Mouse (Mus musculus) hindbrain, embryonic 10.5 days (tissue): ENCODE results near the gene Peli2. TPM values are rescaled to one million over a fixed set of nuclear protein-coding genes. Genes with fewer than 3 reads are reported as not detected.

ENCODE experiments used
- DNase-seq: peaks from one replicate; pipeline ENCODE4 v3.0.0-alpha.2; 2017; ENCODE audit warnings: low spot score
- H3K27ac ChIP-seq: fragments of 300-500 bp; sonication (generic); 2 replicates; pipeline ENCODE4 v1.5.1; 2016; ENCODE audit warnings: mild to moderate bottlenecking, moderate library complexity
- H3K27me3 ChIP-seq: fragments of 300-500 bp; sonication (generic); 2 replicates; pipeline ENCODE4 v1.6.1; 2016; ENCODE audit warnings: mild to moderate bottlenecking; ENCODE audit not compliant: poor library complexity, insufficient read depth, severe bottlenecking
- H3K36me3 ChIP-seq: fragments of 300-500 bp; sonication (generic); 2 replicates; pipeline ENCODE4 v1.6.1; 2016; ENCODE audit warnings: mild to moderate bottlenecking, moderate library complexity
- H3K4me1 ChIP-seq: fragments of 300-500 bp; sonication (generic); replicated peaks from 2 replicates; pipeline ENCODE4 v1.6.1; 2016; ENCODE audit warnings: mild to moderate bottlenecking
- H3K4me3 ChIP-seq: fragments of 300-500 bp; sonication (generic); 2 replicates; pipeline ENCODE4 v1.5.1; 2016; ENCODE audit warnings: mild to moderate bottlenecking, moderate library complexity
- H3K9me3 ChIP-seq: fragments of 300-500 bp; sonication (generic); 2 replicates; pipeline ENCODE4 v1.6.1; 2016; ENCODE audit warnings: mild to moderate bottlenecking, moderate library complexity
- WGBS: fragments of 180-500 bp; shearing (Covaris S2); methylation state at CpG from one replicate; pipeline ENCODE4 v1.1.7; 2016; 5-methylcytosine and 5-hydroxymethylcytosine counted together
- polyA plus RNA-seq: library from polyadenylated mRNA; unstranded; fragments of >200 nt; fragmentation: Nextera tagmentation; extraction: Ambion mirVana; gene quantifications from 2 replicates; pipeline ENCODE4 v1.2.1, GENCODE M21; 2016

Peli2 gene
- polyA plus RNA-seq, 1 experiment from 2014 or later = 16.9 TPM

GRCm38 (mm10) chr14:48106453-48106852 is 14.2 kb upstream of the Peli2 start:
- Histone ChIP-seq H3K4me3 (no peak overlapping the region), H3K27ac (no peak overlapping the region), H3K27me3 (no peaks in the 10 kb centered on the region), H3K9me3 (no peaks in the 10 kb centered on the region), H3K36me3 (no peaks in the 10 kb centered on the region), H3K4me1 (no peaks in the 10 kb centered on the region)
- DNase-seq = no peak
- WGBS = 85% methylated on average over 7 of the region's 7 CpGs

- Histone ChIP-seq H3K36me3 (no peaks in the 10 kb centered on the region), H3K4me3 (no peak overlapping the region), H3K27ac (peak overlapping the region; percentile 42; the same call in 1 of the 2 replicates), H3K9me3 (no peaks in the 10 kb centered on the region), H3K27me3 (no peaks in the 10 kb centered on the region; the same call in 1 of the 2 replicates), H3K4me1 (peaks cover 41% of the 10 kb centered on the region)
- no peak for DNase-seq
- 77% methylated on average over 5 of the region's 5 CpGs for WGBS
Measured at GRCm38 (mm10) chr14:48117986-48118385, 2.6 kb upstream of the Peli2 start.

- 5% methylated on average over 9 of the region's 9 CpGs for WGBS
- no peak for DNase-seq
- peak overlapping the region; percentile 76; the same call in 1 of the 2 replicates for H3K4me3 ChIP-seq
- no peaks in the 10 kb centered on the region; the same call in 1 of the 2 replicates for H3K27me3 ChIP-seq
- H3K36me3 ChIP-seq = no peaks in the 10 kb centered on the region
- H3K9me3 ChIP-seq = no peaks in the 10 kb centered on the region
- peak overlapping the region; percentile 46 for H3K27ac ChIP-seq
- peaks cover 52% of the 10 kb centered on the region for H3K4me1 ChIP-seq
Measured at GRCm38 (mm10) chr14:48119012-48119647, 1.5 kb upstream of the Peli2 start.

GRCm38 (mm10) chr14:48119648-48120270 is 864 bp upstream of the Peli2 start:
- Histone ChIP-seq H3K36me3 (no peaks in the 10 kb centered on the region), H3K9me3 (no peaks in the 10 kb centered on the region), H3K4me1 (peaks cover 58% of the 10 kb centered on the region), H3K27me3 (no peaks in the 10 kb centered on the region; the same call in 1 of the 2 replicates), H3K27ac (no peak overlapping the region), H3K4me3 (peak overlapping the region; percentile 76)
- DNase-seq = no peak
- 6% methylated on average over 17 of the region's 17 CpGs for WGBS

GRCm38 (mm10) chr14:48120443-48120751 is 226 bp upstream of the Peli2 start:
- Histone ChIP-seq H3K4me3 (peak overlapping the region; percentile 76), H3K27ac (peak overlapping the region; percentile 98), H3K36me3 (no peaks in the 10 kb centered on the region), H3K9me3 (no peaks in the 10 kb centered on the region), H3K4me1 (peaks cover 64% of the 10 kb centered on the region), H3K27me3 (no peaks in the 10 kb centered on the region; the same call in 1 of the 2 replicates)
- no peak for DNase-seq
- 2% methylated on average over 10 of the region's 10 CpGs for WGBS

- Histone ChIP-seq H3K27ac (peak overlapping the region; percentile 98), H3K9me3 (no peaks in the 10 kb centered on the region), H3K4me1 (peaks cover 79% of the 10 kb centered on the region), H3K4me3 (peak overlapping the region; percentile 76), H3K36me3 (no peaks in the 10 kb centered on the region), H3K27me3 (no peaks in the 10 kb centered on the region; the same call in 1 of the 2 replicates)
- under 1% methylated on average over 32 of the region's 32 CpGs for WGBS
- no peak for DNase-seq
Measured at GRCm38 (mm10) chr14:48121529-48122517, 1.2 kb downstream of the Peli2 start.

- H3K36me3 ChIP-seq = no peaks in the 10 kb centered on the region
- no peak for DNase-seq
- no peaks in the 10 kb centered on the region for H3K27me3 ChIP-seq
- H3K27ac ChIP-seq = 0 out of 2 replicates have a peak overlapping the region, but pooled peaks have one; percentile 3
- H3K4me3 ChIP-seq = peak overlapping the region; percentile 14; the same call in 1 of the 2 replicates
- peaks cover 89% of the 10 kb centered on the region for H3K4me1 ChIP-seq
- 59% methylated on average over 5 of the region's 5 CpGs for WGBS
- H3K9me3 ChIP-seq = no peaks in the 10 kb centered on the region
Measured at GRCm38 (mm10) chr14:48124011-48124410, 3.4 kb downstream of the Peli2 start.

- H3K36me3 ChIP-seq = peaks cover 3% of the 10 kb centered on the region; the same call in 1 of the 2 replicates
- H3K4me1 ChIP-seq = peaks cover 87% of the 10 kb centered on the region
- no peaks in the 10 kb centered on the region for H3K9me3 ChIP-seq
- DNase-seq = no peak
- no peak overlapping the region for H3K27ac ChIP-seq
- 74% methylated on average over 4 of the region's 4 CpGs for WGBS
- no peak overlapping the region for H3K4me3 ChIP-seq
- no peaks in the 10 kb centered on the region for H3K27me3 ChIP-seq
Measured at GRCm38 (mm10) chr14:48124816-48125215, 4.2 kb downstream of the Peli2 start.

- 87% methylated on average over 6 of the region's 6 CpGs for WGBS
- no peak overlapping the region for H3K27ac ChIP-seq
- H3K36me3 ChIP-seq = peaks cover 4% of the 10 kb centered on the region; the same call in 1 of the 2 replicates
- no peak overlapping the region for H3K4me3 ChIP-seq
- DNase-seq = no peak
- H3K27me3 ChIP-seq = no peaks in the 10 kb centered on the region
- H3K4me1 ChIP-seq = peaks cover 90% of the 10 kb centered on the region
- no peaks in the 10 kb centered on the region for H3K9me3 ChIP-seq
Measured at GRCm38 (mm10) chr14:48125971-48126370, 5.3 kb downstream of the Peli2 start.

- peak overlapping the region; percentile 64 for H3K27ac ChIP-seq
Measured at GRCm38 (mm10) chr14:48126931-48127330, 6.3 kb downstream of the Peli2 start.

GRCm38 (mm10) chr14:48127609-48128185 is 7.1 kb downstream of the Peli2 start:
- Histone ChIP-seq H3K36me3 (peaks cover 4% of the 10 kb centered on the region; the same call in 1 of the 2 replicates), H3K4me1 (peaks cover 95% of the 10 kb centered on the region), H3K9me3 (no peaks in the 10 kb centered on the region), H3K4me3 (no peak overlapping the region), H3K27ac (peak overlapping the region; percentile 64), H3K27me3 (no peaks in the 10 kb centered on the region)
- no peak for DNase-seq
- WGBS = 40% methylated on average over 8 of the region's 8 CpGs

More at GRCm38 (mm10) chr14:48126931-48127330, 6.3 kb downstream of the Peli2 start:
- Histone ChIP-seq H3K9me3 (no peaks in the 10 kb centered on the region), H3K4me3 (no peak overlapping the region), H3K27me3 (no peaks in the 10 kb centered on the region), H3K36me3 (peaks cover 4% of the 10 kb centered on the region; the same call in 1 of the 2 replicates), H3K4me1 (peaks cover 96% of the 10 kb centered on the region)
- 63% methylated on average over 4 of the region's 4 CpGs for WGBS
- DNase-seq = no peak

- peaks cover 95% of the 10 kb centered on the region for H3K4me1 ChIP-seq
Measured at GRCm38 (mm10) chr14:48128701-48129100, 8.1 kb downstream of the Peli2 start.

More at GRCm38 (mm10) chr14:48128701-48129100, 8.1 kb downstream of the Peli2 start:
- Histone ChIP-seq H3K27ac (peak overlapping the region; percentile 64; the same call in 1 of the 2 replicates), H3K36me3 (peaks cover 4% of the 10 kb centered on the region; the same call in 1 of the 2 replicates), H3K9me3 (no peaks in the 10 kb centered on the region), H3K27me3 (no peaks in the 10 kb centered on the region), H3K4me3 (no peak overlapping the region)
- no peak for DNase-seq
- WGBS = 88% methylated on average over 5 of the region's 5 CpGs
